Mouse (Mus musculus) liver, postnatal 0 days (tissue): Measurements from ENCODE around the gene Isg15. TPM values are rescaled to one million over a fixed set of nuclear protein-coding genes. Genes with fewer than 3 reads are reported as not detected.

ENCODE experiments used
- ATAC-seq: fragments of 200-750 bp; cut with Nextera tagmentation; 2 replicates; pipeline ENCODE4 v1.8.0; 2017; ENCODE audit warnings: mild to moderate bottlenecking, moderate library complexity
- DNase-seq: peaks from one replicate; pipeline ENCODE4 v3.0.0-alpha.2; 2016
- H3K27ac ChIP-seq: fragments of 300-500 bp; sonication (generic); 2 replicates; pipeline ENCODE4 v1.5.1; 2014; ENCODE audit warnings: antibody characterized with exemption, moderate library complexity, mild to moderate bottlenecking, low read depth
- H3K27me3 ChIP-seq: fragments of 300-500 bp; sonication (generic); 2 replicates; pipeline ENCODE4 v1.6.1; 2014; ENCODE audit warnings: low read length, control low read depth, mixed read lengths; ENCODE audit not compliant: insufficient read depth
- H3K36me3 ChIP-seq: fragments of 300-500 bp; sonication (generic); replicated peaks from 2 replicates; pipeline ENCODE4 v1.6.1; 2014; ENCODE audit warnings: mild to moderate bottlenecking, control low read depth, low read length, moderate library complexity, mixed read lengths; ENCODE audit not compliant: insufficient read depth
- H3K4me1 ChIP-seq: fragments of 300-500 bp; sonication (generic); 2 replicates; pipeline ENCODE4 v1.6.1; 2014; ENCODE audit warnings: antibody characterized with exemption, mild to moderate bottlenecking, control low read depth; ENCODE audit not compliant: insufficient read depth
- H3K4me2 ChIP-seq: fragments of 300-500 bp; sonication (generic); 2 replicates; pipeline ENCODE4 v1.6.1; 2014; ENCODE audit warnings: low read depth, mild to moderate bottlenecking, low read length, moderate library complexity, mixed read lengths
- H3K4me3 ChIP-seq: fragments of 300-500 bp; sonication (generic); 2 replicates; pipeline ENCODE4 v1.5.1; 2014; ENCODE audit warnings: low read depth, low read length
- H3K9ac ChIP-seq: fragments of 300-500 bp; sonication (generic); replicated peaks from 2 replicates; pipeline ENCODE4 v1.6.1; 2014; ENCODE audit warnings: mild to moderate bottlenecking, moderate library complexity
- H3K9me3 ChIP-seq: fragments of 300-500 bp; sonication (generic); 2 replicates; pipeline ENCODE4 v1.6.1; 2016; ENCODE audit warnings: mild to moderate bottlenecking, control low read depth, low read length, mixed read lengths
- CTCF ChIP-seq: sonication (generic); IDR thresholded peaks from 2 replicates; pipeline ENCODE4 v1.5.1; 2016; ENCODE audit warnings: antibody characterized with exemption, low read depth
- EP300 ChIP-seq: IDR thresholded peaks from 2 replicates; pipeline ENCODE4 v1.6.1; 2016; ENCODE audit warnings: antibody characterized with exemption, low read depth, mild to moderate bottlenecking
- WGBS: fragments of 180-500 bp; shearing (Covaris S2); extraction: QIAGEN DNeasy Blood & Tissue Kit; methylation state at CpG from one replicate; pipeline ENCODE4 v1.1.7; 2014; ENCODE audit not compliant: insufficient replicate concordance; 5-methylcytosine and 5-hydroxymethylcytosine counted together
- polyA plus RNA-seq: library from polyadenylated mRNA; unstranded; fragments of >200 nt; fragmentation: Nextera tagmentation; extraction: Ambion mirVana; gene quantifications from 2 replicates; pipeline ENCODE4 v1.2.1, GENCODE M21; 2015

Gene Isg15
- polyA plus RNA-seq, 1 experiment from 2014 or later: 33.0 TPM

GRCm38 (mm10) chr4:156208872-156209271 lies 8.3 kb upstream of the Isg15 start:
- Histone ChIP-seq H3K27me3 (peaks cover 11% of the 10 kb centered on the region), H3K36me3 (no peaks in the 10 kb centered on the region), H3K9ac (no peak overlapping the region), H3K4me3 (no peak overlapping the region), H3K9me3 (no peaks in the 10 kb centered on the region), H3K27ac (no peak overlapping the region), H3K4me1 (peaks cover 3% of the 10 kb centered on the region), H3K4me2 (no peak overlapping the region)
- TF ChIP-seq CTCF (no peak), EP300 (no peak)
- no peak for DNase-seq
- 75% methylated on average over 4 of the region's 4 CpGs for WGBS
- ATAC-seq: peak; percentile 51; the same call in 1 of the 2 replicates

GRCm38 (mm10) chr4:156203413-156204131 lies 3.0 kb upstream of the Isg15 start:
- Histone ChIP-seq H3K4me1 (peaks cover 23% of the 10 kb centered on the region), H3K9ac (peak overlapping the region; percentile 67), H3K4me2 (peak overlapping the region; percentile 87), H3K9me3 (no peaks in the 10 kb centered on the region), H3K27ac (peak overlapping the region; percentile 70), H3K4me3 (peak overlapping the region; percentile 65), H3K27me3 (peaks cover 16% of the 10 kb centered on the region), H3K36me3 (no peaks in the 10 kb centered on the region)
- peak; percentile 26 for ATAC-seq
- DNase-seq: no peak
- no peak for TF ChIP-seq EP300
- TF ChIP-seq CTCF: no peak
- WGBS: under 1% methylated on average over 49 of the region's 49 CpGs

GRCm38 (mm10) chr4:156203001-156203412 lies 2.4 kb upstream of the Isg15 start, which contains the start of gene AW011738:
Gene AW011738, plus strand, starts transcription at chr4:156203304.
- Histone ChIP-seq H3K27ac (peak within 1 kb of the TSS; percentile 70), H3K9ac (peak within 1 kb of the TSS; percentile 67), H3K36me3 (no peaks in the 10 kb centered on the region), H3K27me3 (peaks cover 16% of the 10 kb centered on the region), H3K9me3 (no peaks in the 10 kb centered on the region), H3K4me2 (peak within 1 kb of the TSS; percentile 87), H3K4me1 (peaks cover 23% of the 10 kb centered on the region), H3K4me3 (peak within 1 kb of the TSS; percentile 65)
- no peak for TF ChIP-seq CTCF
- TF ChIP-seq EP300: no peak
- peak; percentile 81 for ATAC-seq
- WGBS: under 1% methylated on average over 34 of the region's 39 CpGs
- peak; percentile 83 for DNase-seq

GRCm38 (mm10) chr4:156202462-156202893 lies 1.9 kb upstream of the Isg15 start:
- H3K27ac ChIP-seq: peak overlapping the region; percentile 70
- H3K4me1 ChIP-seq: peaks cover 23% of the 10 kb centered on the region
- peak overlapping the region; percentile 87 for H3K4me2 ChIP-seq
- ATAC-seq (peak; percentile 61), DNase-seq (peak; percentile 57)
- H3K36me3 ChIP-seq: no peaks in the 10 kb centered on the region
- peaks cover 16% of the 10 kb centered on the region for H3K27me3 ChIP-seq
- WGBS: 27% methylated on average over 12 of the region's 12 CpGs
- peak overlapping the region; percentile 65 for H3K4me3 ChIP-seq
- peak overlapping the region; percentile 67 for H3K9ac ChIP-seq
- H3K9me3 ChIP-seq: no peaks in the 10 kb centered on the region
- TF ChIP-seq CTCF (no peak), EP300 (peak; percentile 98)

- Histone ChIP-seq H3K27me3 (peaks cover 22% of the 10 kb centered on the region), H3K4me1 (peaks cover 35% of the 10 kb centered on the region), H3K4me3 (peak overlapping the region; percentile 87), H3K36me3 (no peaks in the 10 kb centered on the region), H3K9me3 (no peaks in the 10 kb centered on the region), H3K27ac (peak overlapping the region; percentile 96), H3K4me2 (peak overlapping the region; percentile 99), H3K9ac (peak overlapping the region; percentile 76)
- peak; percentile 91 for ATAC-seq
- DNase-seq: peak; percentile 94
- under 1% methylated on average over 17 of the region's 26 CpGs for WGBS
- TF ChIP-seq CTCF (peak; percentile 53), EP300 (no peak)
Observed at GRCm38 (mm10) chr4:156197829-156198205, 2.8 kb downstream of the Isg15 start.

- peaks cover 40% of the 10 kb centered on the region for H3K4me1 ChIP-seq
- peaks cover 22% of the 10 kb centered on the region for H3K27me3 ChIP-seq
- TF ChIP-seq CTCF (no peak), EP300 (no peak)
- no peaks in the 10 kb centered on the region for H3K36me3 ChIP-seq
- H3K9ac ChIP-seq: peak within 1 kb of the TSS; percentile 78
- peak; percentile 83 for DNase-seq
- 0% methylated on average over 35 of the region's 88 CpGs for WGBS
- no peaks in the 10 kb centered on the region for H3K9me3 ChIP-seq
- H3K27ac ChIP-seq: peak within 1 kb of the TSS; percentile 96
- peak; percentile 83 for ATAC-seq
- H3K4me3 ChIP-seq: peak within 1 kb of the TSS; percentile 87
- H3K4me2 ChIP-seq: peak within 1 kb of the TSS; percentile 99
Observed at GRCm38 (mm10) chr4:156197131-156197828, 3.3 kb downstream of the Isg15 start, which contains the start of gene Agrn. Gene Agrn, minus strand, starts transcription at chr4:156197488.
